Mouse (Mus musculus) kidney, adult 8-10 months (tissue): ENCODE measurements around the gene Pycr2.
"Not testable (repeated sequence)": the region's sequence is repeated elsewhere in the genome, so short reads cannot be mapped to it uniquely, and the experiment has no call there.

ENCODE experiments used
- DNase-seq, 2 experiments: peaks; one replicate each; pipeline ENCODE4 v3.0.0; 2022

Pycr2 gene

DNA sequence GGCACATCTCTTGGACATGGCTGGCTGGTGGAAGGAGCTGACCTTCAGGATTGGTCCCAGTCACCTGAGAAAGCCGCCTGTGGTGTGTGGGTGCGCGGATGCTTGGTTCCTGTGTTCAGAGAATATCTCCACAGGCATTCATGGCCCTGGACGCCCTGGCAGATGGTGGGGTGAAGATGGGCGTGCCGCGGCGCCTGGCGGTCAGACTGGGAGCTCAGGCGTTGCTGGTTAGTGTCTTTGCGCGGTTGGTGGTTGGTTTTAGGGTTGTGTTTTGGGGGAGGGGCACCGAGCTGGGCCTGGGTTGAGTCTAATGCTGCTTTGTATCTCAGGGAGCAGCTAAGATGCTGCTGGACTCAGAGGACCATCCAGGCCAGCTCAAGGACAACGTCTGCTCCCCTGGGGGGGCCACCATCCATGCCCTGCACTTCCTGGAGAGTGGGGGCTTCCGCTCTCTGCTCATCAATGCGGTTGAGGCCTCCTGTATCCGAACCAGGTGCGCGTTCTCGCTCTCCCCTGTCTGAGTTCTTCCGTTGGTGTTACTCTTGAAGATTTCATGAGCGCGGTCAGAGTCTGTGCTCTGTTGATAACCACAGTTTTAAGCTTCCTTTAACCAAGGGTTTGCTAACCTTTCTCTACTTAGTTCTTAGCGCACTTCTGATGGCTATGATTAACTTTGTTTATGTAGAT is 2.5 kb downstream of the Pycr2 start:
- DNase-seq = no peak

DNA sequence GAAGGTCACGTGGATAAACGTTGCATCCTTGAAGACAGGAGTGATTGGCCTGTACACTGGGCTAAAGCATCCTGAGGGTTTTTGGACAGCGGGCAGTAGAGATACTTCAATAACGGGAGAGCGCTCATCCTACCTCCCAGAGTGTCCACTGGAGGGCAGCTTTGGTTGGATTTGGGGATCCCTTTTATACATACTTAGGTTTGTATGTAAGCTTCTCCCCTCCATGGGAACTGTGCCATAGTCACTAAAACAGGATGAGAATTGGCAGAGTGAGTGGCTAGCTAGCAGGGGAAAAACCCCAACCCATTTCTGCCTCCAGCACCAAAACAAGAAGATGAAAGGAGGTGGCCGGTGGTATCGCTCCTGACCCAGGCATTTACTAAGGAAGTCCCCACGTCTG is 7.0 kb downstream of the Pycr2 start:
- no peak for DNase-seq

DNA sequence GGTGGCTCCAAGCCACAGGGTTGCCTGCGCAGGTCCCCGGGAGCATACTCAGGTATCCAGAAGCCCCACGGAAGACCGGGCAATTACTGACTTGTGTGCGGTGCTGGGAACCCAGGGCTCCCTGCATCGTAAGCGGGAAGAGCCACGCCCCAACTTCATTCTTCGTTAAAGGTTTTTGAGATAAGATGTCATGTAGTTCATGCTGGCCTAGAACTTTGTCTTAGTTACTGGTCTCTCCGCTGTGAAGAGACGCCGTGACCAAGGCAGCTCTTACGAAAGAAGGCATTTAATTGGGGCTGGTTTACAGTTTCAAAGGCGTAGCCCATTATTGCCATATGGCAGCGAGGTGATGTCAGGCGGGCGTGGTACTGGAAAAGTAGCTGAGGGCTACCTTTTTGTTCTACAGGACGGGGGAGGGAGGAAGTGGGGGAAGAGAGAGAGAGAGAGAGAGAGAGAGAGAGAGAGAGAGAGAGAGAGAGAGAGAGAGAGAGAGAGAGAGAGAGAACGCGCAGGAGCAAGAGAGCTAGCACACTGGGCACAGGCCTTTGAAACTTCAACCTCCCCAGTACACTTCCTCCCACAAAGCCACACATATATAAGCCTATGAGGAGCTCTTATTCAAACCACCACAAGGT is 7.7 kb downstream of the Pycr2 start:
- no peak for DNase-seq

DNA sequence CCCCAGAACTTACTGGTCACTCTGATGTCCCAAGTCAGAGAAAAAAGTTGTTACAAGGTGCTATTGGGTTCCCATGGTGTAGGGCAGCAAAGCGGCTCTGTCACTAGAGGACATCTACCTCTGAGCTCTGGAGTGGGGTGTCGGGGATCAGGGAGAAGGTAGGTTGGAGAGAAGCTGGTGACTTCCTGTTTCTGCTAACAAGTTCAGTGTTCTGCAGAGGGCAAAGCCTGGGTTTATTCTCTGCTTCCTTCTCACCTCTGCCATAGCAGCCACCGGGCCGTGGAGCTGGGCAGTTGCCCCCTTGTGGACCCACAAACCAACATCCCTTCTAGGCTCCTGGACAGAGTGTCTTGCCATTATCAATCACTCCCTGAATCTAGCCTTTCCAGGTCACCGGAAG is 8.7 kb downstream of the Pycr2 start:
- no peak for DNase-seq

DNA sequence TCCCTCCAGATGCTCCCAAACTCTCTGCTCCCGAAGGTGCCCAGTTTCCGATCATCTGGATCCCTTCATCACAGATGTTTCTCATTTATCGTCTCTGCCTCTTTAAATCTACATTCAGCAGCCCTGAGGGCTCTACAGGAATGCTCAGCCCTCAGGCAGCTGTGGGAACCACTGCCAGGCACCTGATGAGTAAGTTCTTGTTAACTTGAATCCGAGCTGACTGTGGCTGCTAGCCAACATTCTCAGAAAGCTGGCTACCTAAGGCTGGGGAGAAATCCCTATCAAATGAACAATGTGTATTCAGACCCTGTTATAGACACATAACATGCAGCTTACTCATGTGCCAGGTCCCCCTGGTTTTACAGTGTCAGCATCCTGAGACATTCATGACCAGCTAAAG is 9.7 kb downstream of the Pycr2 start:
- DNase-seq = no peak

DNA sequence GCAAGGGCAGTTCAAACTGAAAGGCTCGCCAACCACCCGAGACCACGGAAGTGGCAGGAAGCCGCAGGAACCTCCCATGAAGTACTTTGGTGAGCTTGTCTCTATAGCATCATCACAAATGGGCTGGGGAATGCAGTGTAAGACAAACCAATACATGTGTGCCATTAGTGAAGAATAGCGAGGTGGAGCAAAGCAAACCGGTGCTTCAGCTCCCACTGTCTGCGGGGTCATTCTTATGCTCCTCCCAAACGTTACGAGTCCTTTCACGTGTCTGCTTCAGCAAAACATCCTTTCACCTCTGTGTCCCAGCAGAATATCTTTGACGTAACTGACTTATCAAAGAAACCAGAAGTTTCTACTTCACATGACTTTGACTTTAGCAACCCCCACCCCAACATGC is 12.3 kb downstream of the Pycr2 start:
- no peak for DNase-seq

DNA sequence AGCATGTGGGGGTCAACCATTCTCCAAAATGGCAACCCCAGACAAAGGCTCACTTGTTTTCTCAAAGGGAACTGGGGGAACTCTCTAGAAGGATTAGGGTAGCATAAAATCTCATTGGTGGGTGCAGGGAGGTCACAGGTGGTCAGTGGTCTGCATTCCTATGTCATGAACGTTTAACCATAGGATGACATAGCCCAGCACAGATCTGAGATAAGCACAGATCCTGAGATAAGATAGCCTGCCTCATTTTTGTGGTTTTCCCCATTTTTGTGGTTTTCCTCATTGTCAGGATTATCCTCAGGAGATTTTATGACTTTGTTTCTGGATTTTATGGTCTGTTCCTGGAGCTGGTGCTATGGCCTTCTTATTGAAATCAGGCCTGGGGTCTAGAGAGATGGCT is 13.0 kb downstream of the Pycr2 start:
- no peak for DNase-seq

DNA sequence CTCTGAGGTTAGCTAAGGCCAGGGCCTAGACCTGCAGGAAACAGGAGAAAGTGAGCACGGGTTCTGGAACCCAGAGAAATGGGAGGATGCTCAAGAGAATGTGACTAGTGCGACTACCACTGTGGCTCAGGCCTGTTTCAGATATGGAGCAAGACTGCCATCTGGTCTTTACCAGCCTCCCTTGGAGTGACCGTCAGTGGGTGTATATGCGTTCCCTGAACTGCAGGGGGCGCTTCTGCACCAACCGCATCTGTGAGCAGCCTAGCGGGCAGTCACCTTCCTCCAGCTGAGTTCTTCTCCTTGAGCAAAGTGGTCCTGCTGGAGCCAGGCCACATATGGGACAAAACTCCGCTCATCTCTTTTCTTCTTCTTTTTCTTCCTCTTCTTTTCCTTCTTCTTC is 15.6 kb downstream of the Pycr2 start:
- no peak for DNase-seq

DNA sequence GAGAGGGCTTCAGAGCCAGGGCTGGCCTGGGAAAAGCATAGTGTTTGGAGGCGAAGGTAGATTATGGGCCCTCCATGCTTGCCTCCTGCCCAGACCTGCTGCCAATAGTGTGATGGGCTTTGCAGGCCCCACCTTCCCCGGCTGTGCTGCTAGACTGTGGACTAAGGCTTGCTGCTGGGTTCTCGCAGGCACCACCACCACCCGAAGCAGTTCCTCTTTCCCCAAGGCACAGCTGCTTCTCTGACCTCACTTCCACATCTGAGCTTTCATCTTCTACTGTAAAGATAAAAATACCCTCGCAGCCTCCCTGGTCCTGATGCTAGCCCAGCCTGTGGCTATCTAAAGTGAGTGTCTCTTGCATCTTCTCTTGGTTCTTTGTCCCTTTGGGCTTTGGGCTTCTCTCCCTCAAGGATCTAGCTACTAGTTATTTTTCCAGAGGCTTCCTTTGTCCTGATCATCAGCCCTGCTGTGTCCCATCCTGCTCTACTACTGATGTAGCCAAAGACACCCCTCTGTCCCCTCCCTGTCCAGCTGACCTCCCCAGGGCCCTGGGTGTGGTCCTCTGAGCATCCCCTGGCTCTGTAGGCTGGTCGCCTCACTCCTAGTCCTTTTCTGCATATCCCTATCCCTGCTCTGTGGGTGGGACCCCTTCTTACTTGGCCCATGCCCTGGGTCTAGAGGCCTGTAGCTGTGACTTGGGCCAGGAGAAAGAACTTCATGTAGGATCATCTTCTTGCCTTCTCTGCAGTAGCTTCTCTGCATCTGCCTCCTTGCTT is 18.4 kb downstream of the Pycr2 start:
- DNase-seq = no peak

DNA sequence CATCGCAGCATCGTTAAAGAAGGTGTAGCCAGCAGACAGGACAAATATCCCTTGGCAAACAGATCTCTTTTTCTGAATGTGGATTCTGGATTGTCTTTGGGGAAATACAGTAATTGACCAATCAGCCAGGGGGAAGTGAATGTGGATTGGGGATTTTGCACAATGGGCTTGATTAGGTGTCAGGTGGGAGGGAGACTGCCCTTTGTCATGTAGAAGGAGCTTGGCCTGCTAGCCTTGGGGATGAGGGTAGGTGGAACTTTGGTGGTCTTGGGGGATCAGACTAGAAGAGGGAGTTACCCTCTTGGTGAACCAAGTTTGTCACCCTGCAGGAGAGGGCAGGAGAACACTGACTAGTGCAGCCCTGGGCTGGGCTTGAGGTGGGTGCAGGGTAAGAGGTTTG is 20.6 kb downstream of the Pycr2 start:
- no peak for DNase-seq

DNA sequence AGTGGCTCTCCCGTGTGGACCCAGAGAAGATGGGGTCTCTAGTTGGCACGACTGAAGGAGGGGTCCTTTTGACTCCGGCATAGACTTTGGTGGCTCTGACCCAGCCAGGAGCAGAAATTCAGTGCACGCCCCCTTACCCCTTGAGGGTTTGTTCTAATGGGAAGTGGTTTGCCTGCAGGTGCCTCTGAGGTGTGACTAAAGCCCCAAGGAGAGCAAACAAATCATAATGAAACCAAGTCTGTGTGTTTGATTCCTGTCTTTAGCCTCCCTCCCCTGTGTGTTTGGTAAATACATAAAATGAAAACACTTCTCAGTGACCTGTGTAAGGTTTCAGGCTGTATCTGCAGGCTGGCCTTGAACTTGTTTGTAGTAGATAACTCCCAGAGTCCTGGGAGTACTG is 22.2 kb downstream of the Pycr2 start:
- DNase-seq = no peak

DNA sequence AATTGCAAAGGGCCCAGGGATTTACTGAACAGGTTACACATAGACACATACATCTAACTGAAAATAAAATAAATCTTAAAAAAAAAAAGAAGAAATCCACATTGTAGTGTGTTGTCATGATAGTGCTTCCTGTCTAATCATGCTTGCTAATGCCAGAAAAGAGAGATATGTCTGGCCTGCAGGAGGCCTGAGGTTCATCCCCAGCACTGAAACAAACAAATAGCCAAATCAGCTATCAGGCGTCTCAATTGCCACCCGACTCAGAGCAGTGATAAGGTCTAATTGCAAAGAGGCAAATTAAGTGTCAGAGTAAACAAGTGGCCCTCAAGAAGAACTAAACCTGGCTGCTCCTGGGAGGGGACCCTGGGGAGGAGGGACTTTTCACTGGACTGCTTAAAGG is 25.5 kb downstream of the Pycr2 start:
- DNase-seq = no peak

DNA sequence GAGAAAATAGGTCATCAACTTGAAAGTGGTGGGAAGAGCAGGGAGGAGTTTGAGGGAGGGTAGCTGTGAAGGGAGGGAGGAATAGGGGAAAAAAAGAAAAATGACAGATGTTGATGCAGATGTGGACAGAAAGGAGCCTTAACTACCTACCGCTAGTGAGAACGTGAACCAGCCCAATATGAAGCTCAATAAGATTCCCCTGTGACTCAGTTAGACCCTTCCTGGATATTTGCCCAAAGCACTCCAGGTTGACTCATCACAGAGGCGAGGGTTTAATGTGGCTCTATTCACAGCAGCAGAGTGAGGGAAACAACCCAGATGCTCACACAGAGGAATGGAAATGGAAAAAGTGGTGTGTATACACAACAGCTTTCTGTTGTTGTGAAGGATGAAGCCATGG is 27.0 kb downstream of the Pycr2 start:
- no peak for DNase-seq

DNA sequence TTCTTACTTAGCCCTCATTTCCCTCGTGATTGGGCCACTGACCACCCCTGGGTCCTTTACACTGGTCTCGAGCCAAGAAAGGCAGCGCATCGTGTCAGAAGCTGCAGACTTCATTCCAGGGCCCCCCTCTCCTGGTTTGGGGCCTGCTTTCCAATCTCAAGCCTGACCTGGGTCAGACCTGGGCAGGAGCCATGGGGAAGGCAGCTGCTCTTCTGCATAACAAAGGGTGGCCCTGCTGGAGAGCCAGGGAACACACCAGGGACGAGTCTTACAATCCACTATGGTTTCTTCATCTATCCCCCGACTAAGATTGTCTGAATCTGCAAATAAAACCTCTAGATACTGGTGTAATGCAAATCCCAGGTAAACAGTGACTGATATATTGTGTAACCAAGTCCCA is 29.6 kb downstream of the Pycr2 start:
- no peak for DNase-seq

DNA sequence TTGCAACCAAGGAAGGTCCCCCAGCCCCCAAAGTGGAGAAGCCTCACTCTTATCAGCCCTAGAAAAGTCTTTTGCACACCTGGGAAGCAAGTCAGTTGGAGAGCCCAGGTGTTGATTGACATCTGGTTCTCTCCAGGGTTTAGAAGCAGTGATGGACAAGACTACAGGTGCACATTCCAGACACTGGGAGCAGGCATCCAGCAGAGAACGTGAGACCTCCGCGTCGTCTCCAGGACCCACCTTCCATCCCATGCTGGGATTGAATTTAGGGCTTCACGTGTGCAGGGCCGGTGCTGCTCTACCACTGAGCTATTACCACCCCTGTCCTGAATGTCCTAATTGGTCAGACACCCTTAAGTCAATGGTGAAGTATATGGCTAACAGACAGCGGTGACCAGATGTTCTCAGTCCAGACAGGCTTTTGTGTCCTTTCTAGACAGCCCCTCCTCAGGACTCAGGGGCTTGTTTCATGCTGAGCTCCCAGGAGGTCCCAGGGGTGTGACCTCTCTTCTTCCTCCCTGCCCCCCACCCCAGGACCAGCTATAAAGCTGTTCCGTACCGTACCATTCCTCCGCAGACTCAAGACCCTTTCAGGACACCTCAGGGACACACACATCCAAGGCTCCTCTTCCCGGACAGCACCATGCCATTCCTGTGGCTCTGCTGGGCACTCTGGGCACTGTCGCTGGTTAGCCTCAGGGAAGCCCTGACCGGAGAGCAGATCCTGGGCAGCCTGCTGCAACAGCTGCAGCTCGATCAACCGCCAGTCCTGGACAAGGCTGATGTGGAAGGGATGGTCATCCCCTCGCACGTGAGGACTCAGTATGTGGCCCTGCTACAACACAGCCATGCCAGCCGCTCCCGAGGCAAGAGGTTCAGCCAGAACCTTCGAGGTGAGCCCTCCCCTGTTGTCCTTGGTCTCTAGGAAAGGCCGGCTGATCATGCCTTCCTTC is 30.6 kb downstream of the Pycr2 start, which contains the start of gene Lefty1:
Gene Lefty1 (plus strand): TSS at position 556 of the 953 bp plus-strand sequence.
- no peak for DNase-seq

DNA sequence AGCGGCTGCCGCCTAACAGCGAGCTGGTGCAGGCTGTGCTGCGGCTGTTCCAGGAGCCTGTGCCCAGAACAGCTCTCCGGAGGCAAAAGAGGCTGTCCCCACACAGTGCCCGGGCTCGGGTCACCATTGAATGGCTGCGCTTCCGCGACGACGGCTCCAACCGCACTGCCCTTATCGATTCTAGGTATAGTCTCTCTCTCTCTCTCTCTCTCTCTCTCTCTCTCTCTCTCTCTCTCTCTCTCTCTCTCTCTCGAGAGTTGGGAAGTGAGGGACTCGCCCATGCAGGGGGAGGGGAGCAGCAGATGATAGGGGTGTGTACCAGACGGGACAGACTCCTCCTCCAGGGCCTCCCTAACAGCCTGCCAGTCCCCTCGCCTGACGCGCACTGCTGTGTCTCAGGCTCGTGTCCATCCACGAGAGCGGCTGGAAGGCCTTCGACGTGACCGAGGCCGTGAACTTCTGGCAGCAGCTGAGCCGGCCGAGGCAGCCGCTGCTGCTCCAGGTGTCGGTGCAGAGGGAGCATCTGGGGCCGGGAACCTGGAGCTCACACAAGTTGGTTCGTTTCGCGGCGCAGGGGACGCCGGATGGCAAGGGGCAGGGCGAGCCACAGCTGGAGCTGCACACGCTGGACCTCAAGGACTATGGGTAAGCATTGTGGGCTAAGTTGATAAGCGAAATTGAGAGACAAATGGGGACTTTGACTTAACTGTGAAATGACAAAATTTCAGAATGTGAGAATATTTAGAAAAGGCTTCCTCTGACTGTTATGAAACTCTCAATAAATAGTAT is 32.7 kb downstream of the Pycr2 start:
- not testable (repeated sequence) for DNase-seq

DNA sequence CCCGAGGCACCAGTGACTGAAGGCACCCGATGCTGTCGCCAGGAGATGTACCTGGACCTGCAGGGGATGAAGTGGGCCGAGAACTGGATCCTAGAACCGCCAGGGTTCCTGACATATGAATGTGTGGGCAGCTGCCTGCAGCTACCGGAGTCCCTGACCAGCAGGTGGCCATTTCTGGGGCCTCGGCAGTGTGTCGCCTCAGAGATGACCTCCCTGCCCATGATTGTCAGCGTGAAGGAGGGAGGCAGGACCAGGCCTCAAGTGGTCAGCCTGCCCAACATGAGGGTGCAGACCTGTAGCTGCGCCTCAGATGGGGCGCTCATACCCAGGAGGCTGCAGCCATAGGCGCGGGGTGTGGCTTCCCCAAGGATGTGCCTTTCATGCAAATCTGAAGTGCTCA is 33.5 kb downstream of the Pycr2 start:
- not testable (repeated sequence) for DNase-seq

DNA sequence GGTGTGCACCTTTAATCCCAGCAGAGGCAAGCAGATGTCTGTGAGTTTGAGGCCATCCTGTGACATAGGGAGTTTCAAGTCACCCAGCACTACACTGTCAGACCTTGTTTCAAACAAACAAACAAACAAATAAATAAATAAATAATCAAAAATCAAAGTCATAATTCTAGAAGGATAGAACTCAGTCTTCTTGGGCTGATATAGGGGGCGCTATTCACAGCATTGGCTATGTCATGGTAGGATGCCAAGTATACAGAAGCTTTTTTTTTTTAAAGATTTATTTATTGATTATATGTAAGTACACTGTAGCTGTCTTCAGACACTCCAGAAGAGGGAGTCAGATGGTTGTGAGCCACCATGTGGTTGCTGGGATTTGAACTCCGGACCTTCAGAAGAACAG is 34.7 kb downstream of the Pycr2 start:
- DNase-seq = not testable (repeated sequence)

DNA sequence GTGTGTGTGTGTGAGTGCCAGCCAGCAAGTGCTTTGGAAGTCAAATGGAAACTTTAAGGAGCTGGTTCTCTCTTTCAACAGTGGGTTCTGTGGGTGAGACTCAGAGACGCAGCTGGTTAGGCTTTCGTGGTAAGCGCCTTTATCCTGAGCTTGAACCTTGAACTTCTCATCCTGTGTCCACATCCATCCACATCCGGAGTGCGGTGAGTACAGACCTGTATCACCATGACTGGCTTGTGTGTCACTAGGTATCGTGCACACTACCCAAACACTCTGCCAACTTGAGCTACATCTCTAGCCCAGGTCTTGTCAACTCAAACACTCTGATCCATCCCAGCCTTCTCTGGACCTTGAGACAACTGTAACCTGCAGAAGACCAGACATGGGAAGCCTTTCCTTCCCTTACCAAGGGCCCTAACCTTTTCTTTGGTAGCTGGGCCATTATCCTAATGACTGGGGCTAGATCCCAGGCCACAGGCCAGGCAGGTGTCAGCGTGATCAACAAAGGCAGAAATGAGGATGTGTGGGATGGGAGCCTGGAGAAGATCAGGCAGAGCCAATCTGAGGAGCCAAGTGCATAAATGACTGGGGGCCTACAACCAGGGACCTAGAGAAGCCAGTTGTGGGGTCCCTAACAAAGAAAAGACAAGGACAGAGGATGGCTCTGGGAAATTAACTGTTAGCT is 36.8 kb downstream of the Pycr2 start:
- DNase-seq = no peak

DNA sequence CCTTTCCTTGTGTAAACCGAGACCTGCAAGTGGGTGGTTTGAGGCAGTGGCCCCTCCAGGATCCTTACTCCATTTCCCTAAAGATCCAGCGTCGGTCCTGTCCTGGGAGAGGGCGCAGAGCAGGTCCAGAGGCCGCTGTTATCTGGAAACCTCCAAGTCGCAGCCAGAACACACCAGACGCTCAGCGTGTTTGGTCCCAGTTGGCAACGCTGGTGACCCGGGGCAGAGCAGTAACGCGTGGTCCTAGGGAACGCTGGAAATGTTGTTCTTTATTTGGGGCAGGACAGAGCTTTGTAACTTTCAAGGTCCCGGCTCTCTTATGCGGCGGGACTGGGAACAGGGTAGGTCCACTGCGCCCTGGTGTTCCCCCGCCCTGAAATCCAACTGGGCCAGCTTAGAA is 37.6 kb downstream of the Pycr2 start:
- no peak for DNase-seq
